Mouse (Mus musculus) testis, adult 2 months (tissue): Measurements from ENCODE around the gene Ccpg1.

ENCODE experiments used
- CTCF ChIP-seq: fragments of 200-500 bp; IDR thresholded peaks from 2 replicates; pipeline ENCODE4 v1.5.1; 2012; ENCODE audit warnings: low read depth, mild to moderate bottlenecking, inconsistent platforms, low read length, moderate library complexity; ENCODE audit not compliant: control insufficient read depth, insufficient read depth, insufficient replicate concordance
- POLR2A ChIP-seq: fragments of 200-500 bp; IDR thresholded peaks from 2 replicates; pipeline ENCODE4 v1.6.1; 2012; ENCODE audit warnings: low read depth, mild to moderate bottlenecking, inconsistent platforms, low read length, moderate library complexity; ENCODE audit not compliant: control insufficient read depth

DNA sequence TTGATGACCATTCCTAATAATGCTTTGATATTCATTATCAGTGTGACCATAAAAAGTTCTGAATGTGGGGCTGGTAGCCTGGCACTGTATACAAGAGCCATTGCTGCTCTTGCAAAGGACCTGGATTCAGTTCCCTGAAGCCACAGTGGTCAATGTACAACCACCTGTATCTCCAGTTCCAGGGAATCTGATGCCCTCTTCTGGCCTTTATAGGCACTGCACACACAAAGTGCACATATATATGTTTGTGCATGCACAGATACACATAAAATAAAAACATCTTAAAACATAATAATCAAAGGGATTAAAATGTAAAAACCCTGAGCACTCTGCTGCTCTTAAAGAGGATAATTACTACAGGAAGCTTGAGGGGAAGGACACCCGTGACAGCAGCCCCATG is 38.2 kb upstream of the Ccpg1 start:
- TF ChIP-seq CTCF (no peak), POLR2A (no peak)
